13 mouse cellular contexts compared by ENCODE assay signal in genomic region chr8:107268501-107268900, GRCm38 (mm10).
"Had no signal": no experiment of that assay in that cellular context is flagged by ENCODE, and none has a peak within 500 bp of the region (broad histone marks: within the 10 kb centered on the region; RNA-seq: fewer than 3 reads in every experiment).

No protein-coding gene starts in this region.

- H3K36me3 ChIP-seq: limb, embryonic 13.5 days; liver, embryonic 15.5 days; midbrain, embryonic 13.5 days; neural tube, embryonic 12.5 days had no signal

- H3K4me3 ChIP-seq: layer of hippocampus, adult 2 months; limb, embryonic 13.5 days; liver, embryonic 15.5 days; midbrain, embryonic 13.5 days; neural tube, embryonic 12.5 days had no signal

- H3K27ac ChIP-seq: layer of hippocampus, adult 2 months; limb, embryonic 13.5 days; liver, embryonic 15.5 days; midbrain, embryonic 13.5 days; neural tube, embryonic 12.5 days had no signal

- ATAC-seq: lung, postnatal 0 days; midbrain, embryonic 13.5 days had no signal

- DNase-seq: kidney, adult 9 months; kidney, postnatal 36 days; lung, adult 2 months; lung, postnatal 36 days; right cerebral cortex, postnatal 25 days; thymus, postnatal 36 days had no signal

- H3K4me2 ChIP-seq: limb, embryonic 13.5 days; liver, embryonic 11.5 days; liver, embryonic 15.5 days; midbrain, embryonic 13.5 days; neural tube, embryonic 12.5 days had no signal

- H3K9me3 ChIP-seq: limb, embryonic 13.5 days; liver, embryonic 15.5 days; midbrain, embryonic 13.5 days; neural tube, embryonic 12.5 days had no signal

- H3K9ac ChIP-seq: limb, embryonic 13.5 days; liver, embryonic 15.5 days; midbrain, embryonic 13.5 days; neural tube, embryonic 12.5 days had no signal

- H3K4me1 ChIP-seq: liver, embryonic 15.5 days had no signal

- H3K27me3 ChIP-seq: limb, embryonic 13.5 days; liver, embryonic 15.5 days; midbrain, embryonic 13.5 days; neural tube, embryonic 12.5 days had no signal
